Mouse (Mus musculus): Measurements from ENCODE around the gene Jam3. TPM values are rescaled to one million over a fixed set of nuclear protein-coding genes. Genes with fewer than 3 reads are reported as not detected.

The Jam3 gene
- total and polyA plus RNA-seq, 3 experiments = 0.43 TPM; not detected in 2

- no peaks in the 10 kb centered on the region for H3K27me3 ChIP-seq (ENCODE audit: control insufficient read depth in 1 of 2, insufficient read depth in 2 of 2, low read length in 2 of 2)
- no peak overlapping the region for H3K9ac ChIP-seq (ENCODE audit: control insufficient read depth, low read depth, low read length, poor library complexity, severe bottlenecking)
- no peak overlapping the region for H3K27ac ChIP-seq (ENCODE audit: control insufficient read depth, low read depth, low read length)
- no peaks in the 10 kb centered on the region for H3K9me3 ChIP-seq (replicated peaks; ENCODE audit: insufficient read depth, low read length)
- H3K36me3 ChIP-seq (ENCODE audit: control insufficient read depth in 1 of 2, insufficient read depth in 2 of 2, low read length in 2 of 2) = no peaks in the 10 kb centered on the region
- H3K4me3 ChIP-seq (ENCODE audit: control insufficient read depth in 1 of 2, insufficient read depth in 1 of 2, low read depth in 2 of 2, low read length in 2 of 2) = no peak overlapping the region
- no peak for TF ChIP-seq MEF2A (IDR thresholded peaks at IDR 0.05; ENCODE audit: extremely low read depth, insufficient replicate concordance, low read depth, low read length, poor library complexity, severe bottlenecking)
- no peak for TF ChIP-seq MXI1 (IDR thresholded peaks at IDR 0.05; ENCODE audit: low read depth, low read length)
- TF ChIP-seq MYB (IDR thresholded peaks at IDR 0.05; ENCODE audit: low read depth, low read length) = no peak
- TF ChIP-seq ETS1 (IDR thresholded peaks at IDR 0.05; ENCODE audit: low read depth, low read length) = no peak
- TF ChIP-seq GATA1 (IDR thresholded peaks at IDR 0.05; ENCODE audit: low read depth, low read length) = no peak
- no peak for TF ChIP-seq ELF1 (IDR thresholded peaks at IDR 0.05; ENCODE audit: low read depth, low read length)
- no peak for TF ChIP-seq CHD2 (IDR thresholded peaks at IDR 0.05; ENCODE audit: low read length)
- no peak for TF ChIP-seq MAZ (IDR thresholded peaks at IDR 0.05; ENCODE audit: low read depth, low read length)
- no peak for TF ChIP-seq BHLHE40 (IDR thresholded peaks at IDR 0.05; ENCODE audit: borderline replicate concordance, low read depth, low read length)
- no peaks in the 10 kb centered on the region for H3K79me2 ChIP-seq (ENCODE audit: control insufficient read depth, insufficient read depth, low read length, poor library complexity)
- no peaks in the 10 kb centered on the region for H3K4me1 ChIP-seq (ENCODE audit: control insufficient read depth in 1 of 2, insufficient read depth in 2 of 2, low read length in 2 of 2)
- no peak for DNase-seq (ENCODE audit: low read depth, low spot score)
Measured at GRCm38 (mm10) chr9:27193592-27194080, 38.4 kb upstream of the Jam3 start.

DNA sequence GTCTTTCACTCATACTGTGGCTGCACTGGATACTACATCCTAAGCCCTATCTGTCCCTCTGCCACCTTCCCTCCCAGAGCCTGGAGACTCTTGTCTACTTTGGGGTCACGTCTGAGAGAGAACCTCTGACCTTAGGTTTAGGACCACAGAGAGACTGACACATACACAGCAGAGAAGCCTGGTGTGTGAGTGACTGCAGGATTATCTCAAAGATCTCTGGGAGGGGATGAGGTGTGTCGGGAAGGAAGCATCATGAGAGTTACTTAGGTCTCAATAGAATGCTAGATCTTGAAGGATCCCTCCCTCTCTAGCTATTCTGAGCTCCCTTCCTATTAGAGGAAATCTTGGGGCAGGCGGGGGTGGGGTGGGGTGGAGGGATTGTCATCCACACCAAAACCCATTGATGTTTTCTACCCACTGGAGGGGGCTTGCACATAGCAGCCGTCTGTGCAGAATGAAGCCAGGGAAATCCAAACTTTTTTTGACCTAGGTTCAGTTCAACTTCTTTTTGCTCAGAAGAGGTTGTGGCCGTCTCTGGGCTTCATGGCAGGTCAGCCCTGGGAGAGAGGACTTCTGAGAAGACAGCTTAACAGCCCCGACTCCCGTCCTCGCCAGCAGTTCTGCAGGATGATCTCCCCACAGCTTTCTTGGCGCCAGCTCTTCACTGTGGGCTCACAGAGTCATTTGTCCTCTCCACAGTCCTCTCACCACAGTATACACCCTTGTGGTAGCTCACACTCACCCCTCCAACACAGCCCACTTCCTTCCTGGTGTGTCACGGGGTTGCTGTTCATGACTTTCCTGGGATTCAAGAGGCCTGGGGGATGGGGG, 37.8 kb upstream of the Jam3 start:
- Histone ChIP-seq H3K4me3 (ENCODE audit: control insufficient read depth in 1 of 2, insufficient read depth in 1 of 2, low read depth in 2 of 2, low read length in 2 of 2) (no peak overlapping the region), H3K27me3 (ENCODE audit: control insufficient read depth in 1 of 2, insufficient read depth in 2 of 2, low read length in 2 of 2) (no peaks in the 10 kb centered on the region), H3K36me3 (ENCODE audit: control insufficient read depth in 1 of 2, insufficient read depth in 2 of 2, low read length in 2 of 2) (no peaks in the 10 kb centered on the region), H3K79me2 (ENCODE audit: control insufficient read depth, insufficient read depth, low read length, poor library complexity) (no peaks in the 10 kb centered on the region), H3K9me3 (replicated peaks; ENCODE audit: insufficient read depth, low read length) (no peaks in the 10 kb centered on the region), H3K4me1 (ENCODE audit: control insufficient read depth in 1 of 2, insufficient read depth in 2 of 2, low read length in 2 of 2) (no peaks in the 10 kb centered on the region), H3K9ac (ENCODE audit: control insufficient read depth, low read depth, low read length, poor library complexity, severe bottlenecking) (no peak overlapping the region), H3K27ac (ENCODE audit: control insufficient read depth, low read depth, low read length) (no peak overlapping the region)
- no peak for DNase-seq (ENCODE audit: low read depth, low spot score)
- TF ChIP-seq NELFE (IDR thresholded peaks at IDR 0.05; ENCODE audit: low read depth, low read length) (no peak), EP300 (IDR thresholded peaks at IDR 0.05; ENCODE audit: low read depth in 1 of 2, low read length in 2 of 2) (no peak), ZC3H11A (IDR thresholded peaks at IDR 0.05; ENCODE audit: low read depth, low read length) (no peak), MAFK (IDR thresholded peaks at IDR 0.05; ENCODE audit: borderline replicate concordance, low read depth, low read length) (no peak), KAT2A (conservative IDR thresholded peaks at IDR 0.05; ENCODE audit: low read depth, low read length) (no peak), SMC3 (IDR thresholded peaks at IDR 0.05; ENCODE audit: low read depth, low read length) (no peak), MAZ (IDR thresholded peaks at IDR 0.05; ENCODE audit: low read depth, low read length) (no peak), CHD2 (IDR thresholded peaks at IDR 0.05; ENCODE audit: low read length) (no peak), CTCF (IDR thresholded peaks at IDR 0.05 in 2 of 3, conservative IDR thresholded peaks at IDR 0.05 in 1 of 3; ENCODE audit: control insufficient read depth in 1 of 3, insufficient read depth in 1 of 3, low read depth in 2 of 3, low read length in 3 of 3, poor library complexity in 1 of 3, severe bottlenecking in 1 of 3) (no peak), MXI1 (IDR thresholded peaks at IDR 0.05; ENCODE audit: low read depth, low read length) (no peak), USF1 (IDR thresholded peaks at IDR 0.05; ENCODE audit: low read depth, low read length) (no peak), ZKSCAN1 (IDR thresholded peaks at IDR 0.05; ENCODE audit: low read depth, low read length) (no peak), RCOR1 (IDR thresholded peaks at IDR 0.05; ENCODE audit: low read depth, low read length) (no peak), TBP (IDR thresholded peaks at IDR 0.05; ENCODE audit: low read depth, low read length) (no peak), E2F4 (IDR thresholded peaks at IDR 0.05; ENCODE audit: borderline replicate concordance, low read depth, low read length) (no peak), POLR2AphosphoS2 (IDR thresholded peaks at IDR 0.05; ENCODE audit: low read length) (no peak), NRF1 (IDR thresholded peaks at IDR 0.05; ENCODE audit: insufficient read depth, low read depth, low read length, poor library complexity, severe bottlenecking) (no peak), MEF2A (IDR thresholded peaks at IDR 0.05; ENCODE audit: extremely low read depth, insufficient replicate concordance, low read depth, low read length, poor library complexity, severe bottlenecking) (no peak)
